Mouse (Mus musculus) C2C12 (cell line): ENCODE measurements around the gene Fer.

Source experiments
- CTCF ChIP-seq: IDR thresholded peaks from one replicate; pipeline ENCODE4 v1.5.1; 2011; ENCODE audit not compliant: control insufficient read depth, insufficient read depth, insufficient read length
- FOSL1 ChIP-seq: IDR thresholded peaks from one replicate; pipeline ENCODE4 v1.8.0; 2011; ENCODE audit warnings: mild to moderate bottlenecking, low read length; ENCODE audit not compliant: poor library complexity, insufficient read depth, severe bottlenecking

GRCm38 (mm10) chr17:63895829-63896228 lies 33.0 kb downstream of the Fer start:
- TF ChIP-seq CTCF (no peak), FOSL1 (no peak)
